In the genomic region with DNA sequence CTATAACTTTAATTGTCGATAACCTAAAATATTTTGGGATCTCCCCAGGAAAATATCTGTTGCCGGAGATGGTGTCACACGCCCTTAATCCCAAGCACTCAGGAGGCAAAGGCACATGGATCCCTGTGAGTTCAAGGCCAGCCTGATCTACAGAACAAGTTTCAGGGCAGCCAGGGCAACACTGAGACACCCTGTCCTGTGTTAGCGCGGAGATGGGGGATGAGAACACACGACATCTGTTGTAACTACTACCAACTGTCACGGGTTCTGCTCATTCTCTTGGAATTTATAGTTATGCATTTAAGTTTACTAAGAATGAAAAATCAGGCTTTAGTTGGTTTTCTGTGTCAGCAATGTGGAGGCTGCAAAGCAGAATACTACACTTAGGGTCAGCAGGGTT, we compare ENCODE assay signal across 8 mouse cellular contexts. TPM values are rescaled to one million over a fixed set of nuclear protein-coding genes. Genes with fewer than 3 reads are reported as not detected.
DNase-seq lines count a peak whose midpoint lies in the region; ATAC-seq and TF ChIP-seq lines count a peak whose summit lies in the region.

No protein-coding gene starts in this region.

- no peak for DNase-seq in gastrocnemius, adult 2 months
- no peak for DNase-seq in gastrocnemius, postnatal 36 days
- no peak for DNase-seq in forebrain, postnatal 0 days
- DNase-seq in spleen, postnatal 4 days (ENCODE audit: low spot score in 2 of 2): no peak
- DNase-seq in urinary bladder, adult 18-20 months (ENCODE audit: low spot score in 2 of 2): no peak
- DNase-seq in lung, adult 18-20 months: no peak

- H3K79me2 ChIP-seq in macrophage (ENCODE audit: inconsistent target): peaks cover 41% of the 10 kb centered on the region

- H3K4me3 ChIP-seq in gastrocnemius, adult 2 months: peak overlapping the region; percentile 98
- H3K4me3 ChIP-seq in E14TG2a.4 (replicated peaks; ENCODE audit: low read length): peak overlapping the region; percentile 99
- peak overlapping the region; percentile 89 for H3K4me3 ChIP-seq in forebrain, postnatal 0 days (ENCODE audit: low read depth, low read length)
- H3K4me3 ChIP-seq in macrophage (ENCODE audit: inconsistent target): peak overlapping the region; percentile 16; the same call in 1 of the 2 replicates

- H3K4me2 ChIP-seq in forebrain, postnatal 0 days (ENCODE audit: low read depth): peak overlapping the region; percentile 86

- peaks cover 53% of the 10 kb centered on the region for H3K4me1 ChIP-seq in E14TG2a.4 (replicated peaks; ENCODE audit: low read depth, low read length)
- H3K4me1 ChIP-seq in forebrain, postnatal 0 days (ENCODE audit: insufficient read depth): peaks cover 19% of the 10 kb centered on the region

- H3K27me3 ChIP-seq in E14TG2a.4 (ENCODE audit: insufficient read depth, low read length): no peaks in the 10 kb centered on the region
- no peaks in the 10 kb centered on the region for H3K27me3 ChIP-seq in forebrain, postnatal 0 days (ENCODE audit: insufficient read depth, low read length)

- intact Hi-C loops in gastrocnemius, adult 2 months (cut with DNase I): loop anchor here (2.0 kb wide), 1 partner anchor 73 kb away; a partner anchor contains a TSS
- intact Hi-C loops in gastrocnemius, postnatal 36 days (cut with DNase I): no loop called here

- peaks cover 14% of the 10 kb centered on the region for H3K9me3 ChIP-seq in E14TG2a.4 (ENCODE audit: low read length)
- no peaks in the 10 kb centered on the region for H3K9me3 ChIP-seq in forebrain, postnatal 0 days (ENCODE audit: low read length)

- WGBS in forebrain, postnatal 0 days: 32% methylated on average over 7 of the region's 7 CpGs
- 70% methylated on average over 7 of the region's 7 CpGs for WGBS in macrophage (ENCODE audit: missing documents)

- H3K9ac ChIP-seq in forebrain, postnatal 0 days: peak overlapping the region; percentile 87

- peak; percentile 32; the same call in 1 of the 2 replicates for ATAC-seq in forebrain, postnatal 0 days

- H3K36me3 ChIP-seq in E14TG2a.4 (ENCODE audit: insufficient read depth, low read length) (peaks cover 26% of the 10 kb centered on the region), macrophage (ENCODE audit: inconsistent target) (peaks cover 1% of the 10 kb centered on the region; the same call in 1 of the 2 replicates)
- H3K36me3 ChIP-seq in forebrain, postnatal 0 days (ENCODE audit: insufficient read depth): 0 out of 2 replicates have a peak, but pooled peaks cover under 1% of the 10 kb centered on the region

- no peak for TF ChIP-seq CTCF in gastrocnemius, adult 2 months (IDR thresholded peaks at IDR 0.05)
- no peak for TF ChIP-seq CTCF in E14TG2a.4 (conservative IDR thresholded peaks at IDR 0.05; ENCODE audit: low read length)
- no peak for TF ChIP-seq CTCF in forebrain, postnatal 0 days (IDR thresholded peaks at IDR 0.05; ENCODE audit: low read depth)

- H3K27ac ChIP-seq in gastrocnemius, adult 2 months: peak overlapping the region; percentile 87
- peak overlapping the region; percentile 92 for H3K27ac ChIP-seq in forebrain, postnatal 0 days (ENCODE audit: low read depth, low read length)
- H3K27ac ChIP-seq in macrophage: peak overlapping the region; percentile 29; the same call in 1 of the 2 replicates

RNA-seq across cellular contexts. Expression of a gene that starts 0.5 kb away (rescaled TPM):
- total RNA-seq in gastrocnemius, adult 2 months (2021): 10 to 100 TPM; 58.1 to 71.3 TPM
- total RNA-seq in gastrocnemius, postnatal 36 days (2021): 10 to 100 TPM; 59.3 to 62.7 TPM
- total RNA-seq in forebrain, postnatal 0 days (2014; rRNA removed): 92.2 and 95.3 TPM in 2 replicates
- 51.6 and 57.5 TPM in 2 replicates for polyA plus RNA-seq in forebrain, postnatal 0 days (2015; fragmentation: Nextera tagmentation; extraction: Ambion mirVana)
- total RNA-seq in macrophage (2018; cell fraction: chromatin; rRNA removed): 100 to 1,000 TPM in 8 of 26 experiments, 10 to 100 TPM in 18; 13.0 to 151 (median 59.1) TPM
- 10 to 100 TPM; 45.6 to 81.5 (median 63.4) TPM for total RNA-seq in macrophage (2018; cell fraction: cytosol; rRNA removed)
- total RNA-seq in macrophage (2018; cell fraction: nucleus; rRNA removed): 100 to 1,000 TPM in 1 of 26 experiments, 10 to 100 TPM in 25; 22.6 to 124 (median 45.1) TPM
- polyA plus RNA-seq in macrophage (2018): 56.6 to 110 TPM (median 59.5 TPM) in 3 replicates

Comparison
In these comparisons a context has a peak if more than half of its experiments do, and no peak if none do; other contexts are left out.
1. H3K27ac ChIP-seq: peak in every context shown above with its lines; median percentile 92 in forebrain, postnatal 0 days; 87 in gastrocnemius, adult 2 months; 29 in macrophage.
2. H3K4me3 ChIP-seq: peak in every context shown above with its lines; median percentile 99 in E14TG2a.4; 98 in gastrocnemius, adult 2 months; 89 in forebrain, postnatal 0 days; 16 in macrophage.